Mouse (Mus musculus) spleen, postnatal 14 days (tissue): ENCODE measurements at regions not wholly inside any gene's neighbourhood (a gene's known extent, or its start where the extent isn't known, plus 50 kb on each side); places are given as distances from the start of the nearest gene placed in this dataset.

Source experiments
- DNase-seq, 2 experiments: peaks; one replicate each; pipeline ENCODE4 v3.0.0; 2021 to 2022; ENCODE audit warnings: low spot score in 2 of 2

GRCm38 (mm10) chr2:75324146-75324749, 334.8 kb upstream of the Hnrnpa3 start:
- no peak for DNase-seq

DNA sequence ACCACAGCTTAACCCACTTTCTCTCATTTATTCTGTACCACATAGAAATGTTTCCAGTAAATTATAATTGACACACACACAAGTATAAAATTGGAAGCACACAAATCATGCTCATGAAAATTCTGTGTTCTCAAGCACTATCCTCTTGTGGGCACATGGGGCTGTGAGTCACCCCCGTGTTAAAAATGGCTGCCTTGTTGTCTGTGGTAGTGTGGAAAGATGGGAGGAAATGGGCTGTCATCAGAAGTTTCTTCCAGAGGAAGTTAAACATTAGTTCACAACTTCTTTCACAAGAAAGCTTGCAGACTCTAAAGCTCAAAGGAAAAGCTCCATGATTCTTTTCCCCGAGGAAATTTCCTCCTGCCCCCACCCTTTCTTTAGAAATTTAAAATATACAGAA, 329.5 kb upstream of the Hnrnpa3 start:
- DNase-seq = no peak

- no peak for DNase-seq
These were observed 317.8 kb upstream of the Hnrnpa3 start for GRCm38 (mm10) chr2:75341310-75341709.

DNA sequence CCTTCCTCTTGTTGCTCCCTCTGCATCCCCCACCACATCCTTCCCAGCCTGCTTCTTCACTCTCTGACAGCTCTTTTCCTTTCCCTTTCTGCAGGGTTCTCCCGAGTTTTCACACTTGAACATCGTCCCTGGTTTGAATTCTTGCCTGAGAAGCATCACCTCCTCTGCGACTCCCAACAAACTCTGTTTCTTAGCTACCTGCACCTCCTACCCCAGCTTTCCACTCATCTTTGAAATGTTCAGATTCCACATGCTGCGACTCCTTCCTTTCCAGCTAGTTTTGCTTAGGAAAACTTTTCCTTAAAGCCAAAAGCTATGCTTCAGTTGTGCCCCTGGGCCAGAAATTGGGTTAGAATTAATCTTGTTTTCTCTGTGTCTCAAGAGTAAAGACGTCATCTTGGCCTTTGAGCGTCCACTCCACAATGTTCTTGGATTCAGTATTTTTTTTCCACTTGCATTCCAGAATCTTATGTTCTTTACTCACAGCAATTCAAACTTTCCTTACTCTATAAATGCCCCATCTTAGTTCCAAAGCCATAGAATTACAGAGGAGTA, 317.3 kb upstream of the Hnrnpa3 start:
- DNase-seq = no peak

- DNase-seq = no peak
These were observed 308.2 kb upstream of the Hnrnpa3 start for GRCm38 (mm10) chr2:75350902-75351301.

- no peak for DNase-seq
These were observed 307.1 kb upstream of the Hnrnpa3 start for GRCm38 (mm10) chr2:75351965-75352364.

DNA sequence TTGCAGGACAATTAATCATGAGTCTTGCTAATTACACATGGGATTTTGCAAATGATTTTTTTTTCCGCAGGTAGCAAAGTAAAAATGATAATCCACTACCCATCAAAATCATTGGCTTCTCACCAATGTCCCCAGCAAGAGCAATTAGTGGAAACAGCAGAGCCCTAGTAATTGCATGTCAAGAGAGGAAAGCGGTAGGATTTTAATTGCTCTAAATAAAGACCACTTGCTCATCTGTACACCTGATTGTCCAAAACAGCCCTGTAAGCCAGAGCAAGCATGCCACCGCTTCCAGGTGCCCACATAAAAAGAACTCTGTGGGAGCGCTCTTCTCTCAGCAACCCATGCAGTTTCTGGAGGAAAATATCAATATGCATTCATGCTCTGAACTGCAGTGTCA, 306.5 kb upstream of the Hnrnpa3 start:
- DNase-seq = no peak

- no peak for DNase-seq
These were observed 302.2 kb upstream of the Hnrnpa3 start for GRCm38 (mm10) chr2:75356691-75357375.

GRCm38 (mm10) chr2:75357516-75357915, 301.5 kb upstream of the Hnrnpa3 start:
- no peak for DNase-seq

GRCm38 (mm10) chr2:75360936-75361335, 298.1 kb upstream of the Hnrnpa3 start:
- no peak for DNase-seq

DNA sequence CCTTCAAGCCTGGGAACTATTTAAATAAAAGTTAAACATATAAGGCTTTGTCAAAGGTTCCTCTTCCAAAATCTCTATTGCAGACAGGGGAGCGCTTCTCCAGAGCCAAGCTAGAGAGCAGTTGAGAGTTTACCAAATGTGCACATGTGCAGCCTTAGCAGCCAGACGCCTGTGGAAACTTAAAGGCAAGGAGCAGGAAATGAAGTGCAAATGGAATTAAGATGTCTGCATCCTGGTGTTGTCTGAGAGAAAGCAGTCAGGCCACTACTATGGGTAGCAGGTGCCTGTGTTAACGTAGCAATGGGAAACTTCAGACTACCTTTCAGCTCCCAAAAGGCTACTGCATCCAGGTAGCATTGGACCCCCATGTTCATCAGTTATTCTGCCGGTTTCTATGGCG, 282.4 kb upstream of the Hnrnpa3 start:
- no peak for DNase-seq

DNA sequence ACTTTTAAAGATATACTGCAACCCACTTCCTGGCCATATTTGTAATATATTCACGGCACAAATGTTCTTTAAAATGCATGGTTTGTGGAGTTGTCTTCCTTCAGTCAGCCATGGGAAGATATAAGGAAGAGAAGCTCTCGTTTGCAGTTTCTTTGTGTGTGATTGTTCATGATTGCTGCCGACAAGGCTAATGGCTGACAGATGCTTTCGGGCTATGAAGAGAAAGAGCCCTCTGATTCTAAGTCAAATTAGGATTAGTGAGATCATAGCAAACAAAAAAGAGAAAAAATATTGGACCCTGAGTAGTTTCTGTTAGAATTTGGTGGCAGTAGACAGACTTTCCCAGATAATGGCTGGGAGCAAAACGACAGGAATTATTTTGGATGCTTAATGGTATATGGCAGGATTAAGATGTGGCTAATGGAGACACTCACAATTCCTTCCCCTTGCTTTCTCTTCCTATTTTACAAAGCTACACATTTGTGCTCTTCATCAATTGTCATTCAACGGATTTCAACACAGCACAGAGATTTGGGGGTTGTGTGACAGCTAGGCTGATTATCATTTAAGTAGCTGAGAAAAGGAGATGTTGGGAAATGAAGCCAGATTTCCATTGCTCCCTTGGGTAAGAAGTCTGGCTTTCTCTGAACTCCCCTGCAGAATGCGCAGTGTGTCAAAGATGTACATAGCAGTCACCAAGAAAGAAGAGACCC, 273.4 kb upstream of the Hnrnpa3 start:
- no peak for DNase-seq

DNA sequence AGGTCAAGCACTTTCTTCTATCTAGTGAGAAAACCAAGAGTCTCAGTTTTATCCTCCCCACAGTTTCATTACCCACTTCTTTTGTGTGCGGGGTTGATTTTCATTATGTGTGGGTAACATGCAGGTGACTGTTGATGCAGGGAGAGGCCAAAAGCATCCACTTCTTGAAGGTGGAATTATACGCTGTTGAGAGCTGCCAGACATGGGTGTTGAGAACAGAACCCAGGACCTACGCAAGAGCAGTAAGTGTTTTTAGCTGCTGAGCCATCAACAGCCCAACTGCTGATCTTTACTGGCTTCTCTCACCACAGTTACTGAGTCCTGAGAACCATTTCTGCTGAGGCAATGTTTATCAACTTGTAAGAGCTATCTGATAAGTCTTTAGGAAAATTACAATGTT, 272.4 kb upstream of the Hnrnpa3 start:
- no peak for DNase-seq

- no peak for DNase-seq
These were observed 267.0 kb upstream of the Hnrnpa3 start for GRCm38 (mm10) chr2:75392041-75392440.

DNA sequence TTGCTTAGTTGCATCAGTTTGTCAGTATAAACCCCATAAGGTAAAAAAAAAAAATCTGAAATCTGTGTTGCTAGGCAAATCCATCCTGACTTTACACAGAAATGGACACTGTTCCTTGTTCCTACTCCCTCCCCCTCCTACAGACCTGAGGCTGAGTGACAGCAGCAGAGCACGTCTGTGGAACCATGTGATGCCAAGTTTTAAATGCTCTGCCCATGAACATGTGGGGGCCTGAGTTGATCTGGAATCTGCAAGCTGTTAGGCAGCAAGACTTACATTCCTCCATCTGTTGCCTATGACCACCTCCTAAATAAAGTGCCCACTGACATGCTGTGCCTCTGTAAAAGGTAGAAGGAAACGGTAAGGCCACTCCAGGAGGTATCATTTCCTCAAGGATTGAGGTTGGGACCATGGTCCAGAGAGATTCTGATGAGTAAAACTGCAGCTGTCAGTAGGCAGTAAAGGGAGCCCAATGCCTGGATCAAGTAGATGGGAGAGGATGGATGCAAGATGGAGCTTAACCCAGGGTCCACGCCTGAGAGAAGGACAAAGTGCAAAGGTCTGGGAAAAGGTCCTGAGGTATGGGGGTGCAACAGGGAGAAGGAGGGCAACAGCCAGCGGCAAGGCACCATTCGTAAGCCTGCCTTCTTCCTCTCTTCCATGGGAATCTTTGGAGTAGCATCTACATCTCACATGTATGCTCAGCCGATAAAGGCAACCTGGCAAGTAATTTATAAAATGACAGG, 264.0 kb upstream of the Hnrnpa3 start:
- DNase-seq = no peak

GRCm38 (mm10) chr2:75396016-75396415, 263.0 kb upstream of the Hnrnpa3 start:
- DNase-seq = no peak

DNA sequence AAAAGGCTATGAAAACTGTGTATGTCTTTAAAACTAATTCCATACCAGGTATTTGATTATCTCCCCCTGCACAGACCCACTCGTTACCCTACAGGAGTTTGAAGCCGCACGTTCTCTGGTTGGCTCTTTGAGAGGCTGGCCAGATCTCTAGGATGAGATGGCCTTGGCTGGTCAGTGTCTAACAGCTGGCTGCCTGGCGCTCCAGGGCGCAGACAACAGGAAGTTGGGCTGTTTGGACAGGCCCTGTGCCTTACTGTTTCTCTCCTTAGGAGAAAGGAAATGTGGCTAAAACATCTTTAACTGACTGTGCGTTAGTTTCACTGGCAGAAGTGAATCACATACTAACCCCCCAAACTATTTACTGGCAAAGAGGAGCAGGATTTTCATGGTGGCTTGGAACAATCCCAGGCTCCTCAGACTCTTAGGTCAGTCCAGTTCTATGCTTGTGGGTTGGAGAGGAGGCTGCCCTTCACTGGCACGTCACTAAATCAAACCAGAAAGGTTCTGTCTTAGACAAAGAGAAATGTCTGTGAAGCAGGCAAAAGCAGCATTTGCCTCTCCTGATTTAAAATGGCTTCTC, 258.7 kb upstream of the Hnrnpa3 start:
- no peak for DNase-seq

GRCm38 (mm10) chr2:75403791-75404190, 255.3 kb upstream of the Hnrnpa3 start:
- no peak for DNase-seq

- DNase-seq = no peak
These were observed 253.4 kb upstream of the Hnrnpa3 start for GRCm38 (mm10) chr2:75405524-75406214.

DNA sequence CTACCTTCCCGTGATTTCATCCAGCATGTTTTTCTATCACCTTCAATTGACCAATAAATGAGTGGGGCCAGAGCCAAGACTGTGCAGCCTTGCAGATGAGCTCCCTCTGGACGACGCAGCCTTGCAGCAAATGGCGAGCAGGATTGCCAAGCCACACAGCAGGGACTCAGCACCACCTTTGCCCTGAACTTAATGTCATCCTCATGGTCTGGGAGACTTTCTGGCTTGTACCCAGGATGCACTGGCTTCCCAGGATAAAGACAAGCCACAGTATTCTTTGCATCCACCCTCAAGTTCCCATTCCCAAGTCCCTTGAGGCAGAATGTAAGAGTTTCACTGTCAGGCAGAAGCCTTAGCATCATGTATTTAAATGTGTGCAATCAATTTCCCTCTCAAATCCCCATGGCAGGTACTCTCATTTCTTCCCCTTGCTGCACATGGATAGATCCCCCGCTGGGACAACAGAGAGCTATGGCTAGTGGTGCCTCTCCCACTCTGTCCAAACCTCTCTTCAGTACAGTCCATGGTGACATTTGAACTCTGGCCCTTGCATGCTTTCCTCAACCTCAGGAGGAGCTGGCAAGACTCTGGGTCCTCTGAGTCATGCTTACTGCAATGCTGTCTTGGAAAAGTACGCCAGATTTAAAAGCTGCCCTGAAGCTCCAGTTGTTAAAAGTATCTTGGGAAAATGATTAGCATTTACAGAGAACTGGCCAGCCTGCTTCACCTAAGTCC, 252.2 kb upstream of the Hnrnpa3 start:
- DNase-seq = no peak
